Mouse (Mus musculus) forebrain, embryonic 11.5 days (tissue): ENCODE results near the gene Msi2. TPM values are rescaled to one million over a fixed set of nuclear protein-coding genes. Genes with fewer than 3 reads are reported as not detected.

Experiments
- ATAC-seq: fragments of 200-750 bp; cut with Nextera tagmentation; replicated peaks from 2 replicates; pipeline ENCODE4 v1.8.0; 2017; ENCODE audit warnings: moderate TSS enrichment; ENCODE audit not compliant: low FRiP score
- DNase-seq: peaks from one replicate; pipeline ENCODE4 v3.0.0-alpha.2; 2017; ENCODE audit warnings: low spot score
- H3K27ac ChIP-seq: fragments of 300-500 bp; sonication (generic); 2 replicates; pipeline ENCODE4 v1.5.1; 2014; ENCODE audit warnings: low read depth, low read length
- H3K27me3 ChIP-seq: fragments of 300-500 bp; sonication (generic); 2 replicates; pipeline ENCODE4 v1.6.1; 2014; ENCODE audit warnings: mild to moderate bottlenecking, low read length, mixed read lengths; ENCODE audit not compliant: control insufficient read depth, insufficient read depth
- H3K36me3 ChIP-seq: fragments of 300-500 bp; sonication (generic); 2 replicates; pipeline ENCODE4 v1.6.1; 2014; ENCODE audit warnings: mild to moderate bottlenecking, low read length, moderate library complexity, mixed read lengths; ENCODE audit not compliant: control insufficient read depth, insufficient read depth
- H3K4me1 ChIP-seq: fragments of 300-500 bp; sonication (generic); replicated peaks from 2 replicates; pipeline ENCODE4 v1.6.1; 2014; ENCODE audit warnings: low read length, mixed read lengths; ENCODE audit not compliant: control insufficient read depth, insufficient read depth
- H3K4me2 ChIP-seq: fragments of 300-500 bp; sonication (generic); 2 replicates; pipeline ENCODE4 v1.6.1; 2014; ENCODE audit warnings: low read depth, mild to moderate bottlenecking, low read length, moderate library complexity, mixed read lengths; ENCODE audit not compliant: severe bottlenecking
- H3K4me3 ChIP-seq: fragments of 300-500 bp; sonication (generic); 2 replicates; pipeline ENCODE4 v1.5.1; 2014; ENCODE audit warnings: low read depth, low read length
- H3K9ac ChIP-seq: fragments of 300-500 bp; sonication (generic); 2 replicates; pipeline ENCODE4 v1.6.1; 2014; ENCODE audit warnings: low read length
- H3K9me3 ChIP-seq: fragments of 300-500 bp; sonication (generic); 2 replicates; pipeline ENCODE4 v1.6.1; 2016; ENCODE audit warnings: low read length, mixed read lengths; ENCODE audit not compliant: control insufficient read depth
- WGBS: fragments of 180-500 bp; shearing (Covaris S2); extraction: QIAGEN DNeasy Blood & Tissue Kit; methylation state at CpG from one replicate; pipeline ENCODE4 v1.1.7; 2014; 5-methylcytosine and 5-hydroxymethylcytosine counted together
- polyA plus RNA-seq: library from polyadenylated mRNA; unstranded; fragments of >200 nt; fragmentation: Nextera tagmentation; extraction: Ambion mirVana; gene quantifications from 2 replicates; pipeline ENCODE4 v1.2.1, GENCODE M21; 2014

Msi2 gene
- polyA plus RNA-seq, 1 experiment from 2014 or later, result 26.2 TPM

DNA sequence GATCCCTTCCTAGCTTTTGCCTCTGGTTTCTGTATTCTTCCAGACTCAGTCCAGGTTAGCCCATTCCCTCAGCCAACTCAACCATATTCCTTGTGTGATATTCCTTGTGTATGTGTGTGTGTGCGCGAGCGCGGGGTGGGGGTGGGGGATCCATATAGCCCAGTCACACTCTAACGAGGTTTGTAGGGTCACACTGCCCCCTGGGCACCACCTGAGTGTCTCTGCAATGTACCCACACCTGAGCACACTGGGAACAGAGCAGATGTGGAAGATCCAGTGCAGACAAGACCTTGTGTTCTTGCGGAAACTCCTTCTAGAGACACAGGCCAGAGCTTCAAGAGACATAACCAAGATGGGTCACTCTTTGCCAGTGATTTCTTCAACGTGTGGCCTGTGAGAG is 72.5 kb downstream of the Msi2 start:
- WGBS, result 50% methylated on average over 7 of the region's 7 CpGs
- Histone ChIP-seq H3K27me3 (no peaks in the 10 kb centered on the region), H3K27ac (peak overlapping the region; percentile 74), H3K9me3 (no peaks in the 10 kb centered on the region), H3K4me1 (peaks cover 27% of the 10 kb centered on the region), H3K9ac (no peak overlapping the region), H3K36me3 (no peaks in the 10 kb centered on the region), H3K4me3 (no peak overlapping the region), H3K4me2 (no peak overlapping the region)
- ATAC-seq, result no peak
- DNase-seq, result no peak

DNA sequence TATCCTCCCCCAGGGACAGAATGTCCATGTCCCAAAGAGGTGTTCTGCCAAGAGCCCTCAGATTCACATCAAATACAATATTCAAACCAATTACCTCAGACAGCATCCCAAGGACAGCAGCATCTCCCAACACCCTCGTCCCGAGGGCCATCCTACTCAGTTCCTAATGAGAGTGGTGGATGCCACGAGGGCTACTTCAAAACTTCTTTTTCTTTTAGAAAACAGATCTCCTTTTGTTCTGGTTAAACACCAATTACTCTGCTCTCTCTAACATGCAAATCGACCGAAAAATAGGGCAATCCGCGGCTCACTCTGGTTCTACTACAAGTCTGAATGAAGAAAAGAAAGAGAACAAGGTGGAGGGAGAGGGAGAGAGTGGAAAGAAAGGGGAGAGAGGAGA is 73.6 kb downstream of the Msi2 start:
- Histone ChIP-seq H3K9me3 (no peaks in the 10 kb centered on the region), H3K9ac (no peak overlapping the region), H3K4me3 (no peak overlapping the region), H3K27ac (peak overlapping the region; percentile 74), H3K4me1 (peaks cover 24% of the 10 kb centered on the region), H3K27me3 (no peaks in the 10 kb centered on the region), H3K36me3 (no peaks in the 10 kb centered on the region), H3K4me2 (no peak overlapping the region)
- 8% methylated on average over 7 of the region's 7 CpGs for WGBS
- no peak for DNase-seq
- ATAC-seq, result peak; percentile 53; the same call in 1 of the 2 replicates

DNA sequence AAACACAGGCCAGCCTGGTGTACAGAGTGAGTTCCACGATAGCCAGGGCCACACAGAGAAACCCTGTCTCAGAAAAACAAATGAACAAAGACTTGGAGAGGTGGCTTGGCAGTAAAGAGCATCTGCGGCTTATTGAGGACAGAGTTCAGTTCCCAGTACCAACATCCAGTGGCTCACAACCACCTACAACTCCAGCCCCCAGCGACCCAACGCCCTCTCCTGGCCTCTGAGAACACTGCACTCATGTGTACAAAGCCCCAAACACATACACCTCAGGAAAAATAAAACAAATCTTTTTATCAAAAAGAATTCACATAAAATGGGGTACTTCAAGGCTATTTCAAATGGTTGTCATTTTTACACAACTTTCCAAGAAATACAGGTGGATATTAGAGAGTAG is 78.5 kb downstream of the Msi2 start:
- no peak for DNase-seq

DNA sequence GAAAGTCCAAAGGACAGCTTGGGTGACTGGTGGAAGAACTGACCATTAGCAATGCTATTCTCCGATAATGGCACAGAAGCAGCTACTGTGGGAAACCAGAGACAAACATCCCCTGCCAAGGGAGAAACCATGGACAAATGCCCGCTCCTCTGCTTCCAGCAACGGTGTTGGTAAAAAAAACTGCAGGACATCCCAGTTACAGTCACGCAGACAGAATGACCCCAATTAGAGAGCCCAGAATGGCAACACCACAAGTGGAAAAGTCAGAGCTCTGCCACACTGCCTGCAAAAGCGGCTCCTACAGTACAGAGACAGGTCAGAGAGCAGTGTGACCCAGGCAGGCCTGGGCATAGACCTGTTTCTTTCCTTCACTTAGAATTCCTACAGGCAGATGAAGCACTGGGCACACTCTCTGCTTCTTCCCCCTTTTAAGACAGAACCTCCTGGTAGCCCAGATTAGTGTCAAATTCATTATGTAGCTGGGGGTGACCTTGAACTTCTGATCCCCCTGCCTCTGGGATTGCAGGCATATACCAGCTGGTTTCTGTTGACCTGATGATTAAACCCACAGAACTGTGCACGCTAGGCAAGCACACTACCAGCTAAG is 79.3 kb downstream of the Msi2 start:
- ATAC-seq (no peak), DNase-seq (no peak)

More for the DNA sequence above, 78.5 kb downstream of the Msi2 start:
- WGBS, result 55% methylated on average over 4 of the region's 4 CpGs
- H3K4me1 ChIP-seq, result peaks cover 13% of the 10 kb centered on the region
- no peaks in the 10 kb centered on the region for H3K27me3 ChIP-seq
- no peaks in the 10 kb centered on the region for H3K9me3 ChIP-seq
- H3K4me3 ChIP-seq, result no peak overlapping the region
- H3K27ac ChIP-seq, result no peak overlapping the region
- no peaks in the 10 kb centered on the region for H3K36me3 ChIP-seq
- H3K4me2 ChIP-seq, result no peak overlapping the region
- no peak for ATAC-seq
- H3K9ac ChIP-seq, result no peak overlapping the region

DNA sequence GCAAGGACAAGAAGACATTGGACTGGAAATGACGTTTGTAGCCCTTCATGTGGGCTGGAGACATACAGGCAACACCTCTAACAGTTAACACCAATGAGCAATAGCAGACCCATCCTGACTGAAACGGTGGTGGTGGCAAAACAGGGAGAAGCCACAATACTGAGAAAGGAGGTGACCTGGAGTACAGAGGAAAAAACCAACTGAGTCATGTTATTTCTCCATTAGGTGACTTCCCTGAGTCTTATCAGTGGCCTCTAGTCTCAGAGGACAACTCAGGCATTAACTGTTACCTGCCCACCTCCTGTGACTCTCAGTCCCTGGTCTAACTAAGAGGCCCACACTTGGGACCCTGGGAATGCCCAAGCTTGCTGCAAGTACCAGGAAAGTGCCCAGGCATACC is 80.1 kb downstream of the Msi2 start:
- Histone ChIP-seq H3K4me3 (no peak overlapping the region), H3K4me2 (no peak overlapping the region), H3K4me1 (peaks cover 13% of the 10 kb centered on the region), H3K9me3 (no peaks in the 10 kb centered on the region), H3K9ac (no peak overlapping the region), H3K27me3 (no peaks in the 10 kb centered on the region), H3K36me3 (no peaks in the 10 kb centered on the region), H3K27ac (no peak overlapping the region)
- WGBS, result 82% methylated on average over 2 of the region's 2 CpGs
- ATAC-seq (no peak), DNase-seq (no peak)

More for the DNA sequence above, 79.3 kb downstream of the Msi2 start:
- Histone ChIP-seq H3K36me3 (no peaks in the 10 kb centered on the region), H3K4me1 (peaks cover 13% of the 10 kb centered on the region), H3K9ac (no peak overlapping the region), H3K27ac (no peak overlapping the region), H3K4me2 (no peak overlapping the region), H3K9me3 (no peaks in the 10 kb centered on the region), H3K27me3 (no peaks in the 10 kb centered on the region), H3K4me3 (no peak overlapping the region)
- WGBS, result 84% methylated on average over 6 of the region's 6 CpGs

DNA sequence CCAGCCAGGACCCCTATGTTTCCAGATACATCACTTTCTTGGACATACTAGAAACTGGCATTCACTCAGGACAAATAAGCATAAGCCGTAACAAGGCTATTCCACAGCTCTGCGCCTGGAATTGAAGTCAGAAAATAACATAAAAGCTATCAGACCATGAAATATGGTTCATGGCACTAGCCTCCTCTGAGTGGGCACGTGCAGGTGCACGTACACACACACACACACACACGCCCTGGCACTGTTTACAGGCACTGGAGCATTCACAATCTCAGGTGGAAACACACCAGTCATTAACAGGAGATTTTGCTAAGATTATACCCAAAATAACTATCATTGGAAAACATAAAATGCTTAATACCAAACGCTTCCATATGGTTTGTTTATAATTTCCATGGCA is 81.4 kb downstream of the Msi2 start:
- WGBS, result 92% methylated on average over 6 of the region's 6 CpGs
- Histone ChIP-seq H3K4me3 (no peak overlapping the region), H3K4me1 (peaks cover 14% of the 10 kb centered on the region), H3K4me2 (no peak overlapping the region), H3K9ac (no peak overlapping the region), H3K27ac (no peak overlapping the region), H3K9me3 (no peaks in the 10 kb centered on the region), H3K27me3 (no peaks in the 10 kb centered on the region), H3K36me3 (no peaks in the 10 kb centered on the region)
- ATAC-seq, result no peak
- no peak for DNase-seq

DNA sequence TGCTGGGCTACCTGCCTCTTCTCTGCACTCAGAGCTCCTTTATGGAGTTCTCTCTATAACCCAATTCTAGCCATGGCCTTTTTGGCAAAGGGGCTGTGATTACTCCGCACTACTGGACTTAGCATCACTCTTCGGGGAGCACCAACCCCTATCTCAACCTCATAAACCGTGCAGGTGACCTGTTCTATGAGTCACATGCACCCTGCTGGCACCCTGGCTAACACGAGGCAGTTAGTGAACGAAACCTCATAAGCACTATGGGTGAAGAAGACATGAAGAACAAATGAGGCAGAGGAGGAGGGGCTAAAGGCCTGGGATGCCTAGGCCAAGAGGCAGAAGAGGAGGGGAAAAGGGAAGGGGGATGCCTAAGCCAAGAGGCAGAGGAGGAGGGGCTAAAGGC is 82.0 kb downstream of the Msi2 start:
- Histone ChIP-seq H3K9me3 (no peaks in the 10 kb centered on the region), H3K4me3 (no peak overlapping the region), H3K27me3 (no peaks in the 10 kb centered on the region), H3K4me1 (peaks cover 16% of the 10 kb centered on the region), H3K4me2 (no peak overlapping the region), H3K27ac (no peak overlapping the region; the same call in 1 of the 2 replicates), H3K36me3 (no peaks in the 10 kb centered on the region), H3K9ac (no peak overlapping the region)
- ATAC-seq, result no peak
- no peak for DNase-seq
- 89% methylated on average over 5 of the region's 5 CpGs for WGBS

DNA sequence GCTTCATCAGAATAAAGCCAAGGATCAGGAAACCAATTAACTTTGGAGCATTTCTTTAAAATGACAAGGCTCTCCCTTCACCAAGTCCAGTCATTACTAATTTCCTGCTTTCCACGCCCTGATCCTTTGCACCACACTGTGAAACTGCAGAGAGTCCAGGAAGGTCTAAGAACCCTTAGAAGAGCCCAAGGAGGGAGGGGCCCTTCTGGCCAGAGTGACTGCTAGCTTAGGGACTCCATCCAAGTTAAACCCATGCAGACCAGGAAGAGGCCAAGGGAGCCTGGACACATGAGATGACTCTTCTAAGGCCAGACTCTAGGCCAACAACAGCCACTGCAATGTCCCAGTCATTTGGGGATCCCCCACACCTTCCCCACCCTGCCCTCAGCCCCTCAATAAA is 83.7 kb downstream of the Msi2 start:
- Histone ChIP-seq H3K9ac (no peak overlapping the region), H3K4me2 (no peak overlapping the region), H3K9me3 (no peaks in the 10 kb centered on the region), H3K4me3 (no peak overlapping the region), H3K4me1 (peaks cover 22% of the 10 kb centered on the region; the same call in 1 of the 2 replicates), H3K27ac (no peak overlapping the region), H3K36me3 (no peaks in the 10 kb centered on the region), H3K27me3 (no peaks in the 10 kb centered on the region)
- 45% methylated on average over 1 of the region's 1 CpGs for WGBS
- no peak for ATAC-seq
- no peak for DNase-seq

DNA sequence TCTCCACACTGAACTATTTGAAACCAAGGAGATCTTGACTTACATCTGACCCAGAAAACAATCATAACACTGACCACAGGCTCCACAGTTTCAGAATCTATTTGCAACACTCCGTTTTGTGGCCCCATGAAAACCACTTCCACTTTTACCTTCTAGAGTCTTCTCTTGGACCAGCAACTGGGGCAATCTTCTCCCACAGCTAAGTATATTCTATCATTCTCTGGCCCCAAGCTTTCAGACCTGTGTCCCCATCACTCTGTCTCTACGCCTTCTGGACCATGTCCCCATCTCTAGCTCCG is 86.4 kb downstream of the Msi2 start:
- peaks cover 38% of the 10 kb centered on the region for H3K4me1 ChIP-seq
- no peak for ATAC-seq
- peak overlapping the region; percentile 2; the same call in 1 of the 2 replicates for H3K27ac ChIP-seq
- no peaks in the 10 kb centered on the region for H3K36me3 ChIP-seq
- H3K9me3 ChIP-seq, result no peaks in the 10 kb centered on the region
- H3K9ac ChIP-seq, result no peak overlapping the region
- WGBS, result 87% methylated on average over 3 of the region's 3 CpGs
- H3K4me2 ChIP-seq, result no peak overlapping the region
- no peak for DNase-seq
- no peaks in the 10 kb centered on the region for H3K27me3 ChIP-seq
- H3K4me3 ChIP-seq, result no peak overlapping the region
